Mouse (Mus musculus): Measurements from ENCODE around the gene Stxbp4. TPM values are rescaled to one million over a fixed set of nuclear protein-coding genes. Genes with fewer than 3 reads are reported as not detected.
A peak's percentile ranks its signal among the peaks of the same experiment; 100 is the strongest.

The Stxbp4 gene
- polyA plus RNA-seq, 1 experiment = 0.15 TPM

GRCm38 (mm10) chr11:90577057-90577780 lies 60.7 kb downstream of the Stxbp4 start:
- Histone ChIP-seq H3K36me3 (replicated peaks; ENCODE audit: low read length) (peaks cover 29% of the 10 kb centered on the region), H3K27me3 (replicated peaks) (no peaks in the 10 kb centered on the region), H3K4me1 (no peaks in the 10 kb centered on the region; the same call in 1 of the 2 replicates), H3K4me3 (replicated peaks) (no peak overlapping the region), H3K9me3 (no peaks in the 10 kb centered on the region)
- TF ChIP-seq FLI1 (IDR thresholded peaks at IDR 0.05; ENCODE audit: low read length) = no peak
- TF ChIP-seq GATA1 (IDR thresholded peaks at IDR 0.05; ENCODE audit: borderline replicate concordance, low read length) = no peak

- no peaks in the 10 kb centered on the region for H3K9me3 ChIP-seq
Measured at GRCm38 (mm10) chr11:90576282-90576972, 61.5 kb downstream of the Stxbp4 start.

GRCm38 (mm10) chr11:90575491-90576048 lies 62.3 kb downstream of the Stxbp4 start:
- H3K4me1 ChIP-seq = no peaks in the 10 kb centered on the region; the same call in 1 of the 2 replicates
- no peak overlapping the region for H3K4me3 ChIP-seq (replicated peaks)
- H3K9me3 ChIP-seq = no peaks in the 10 kb centered on the region
- no peak for TF ChIP-seq GATA1 (IDR thresholded peaks at IDR 0.05; ENCODE audit: borderline replicate concordance, low read length)
- TF ChIP-seq FLI1 (IDR thresholded peaks at IDR 0.05; ENCODE audit: low read length) = no peak
- H3K27me3 ChIP-seq (replicated peaks) = no peaks in the 10 kb centered on the region
- H3K36me3 ChIP-seq (replicated peaks; ENCODE audit: low read length) = peaks cover 34% of the 10 kb centered on the region

More at GRCm38 (mm10) chr11:90576282-90576972, 61.5 kb downstream of the Stxbp4 start:
- peak overlapping the region; percentile 23 for H3K4me3 ChIP-seq (replicated peaks)
- H3K4me1 ChIP-seq = no peaks in the 10 kb centered on the region; the same call in 1 of the 2 replicates
- TF ChIP-seq FLI1 (IDR thresholded peaks at IDR 0.05; ENCODE audit: low read length) (no peak), GATA1 (IDR thresholded peaks at IDR 0.05; ENCODE audit: borderline replicate concordance, low read length) (no peak)
- H3K36me3 ChIP-seq (replicated peaks; ENCODE audit: low read length) = peaks cover 29% of the 10 kb centered on the region
- no peaks in the 10 kb centered on the region for H3K27me3 ChIP-seq (replicated peaks)

- H3K36me3 ChIP-seq (replicated peaks; ENCODE audit: low read length) = peaks cover 40% of the 10 kb centered on the region
- H3K4me3 ChIP-seq (replicated peaks) = no peak overlapping the region
- no peaks in the 10 kb centered on the region for H3K9me3 ChIP-seq
- TF ChIP-seq FLI1 (IDR thresholded peaks at IDR 0.05; ENCODE audit: low read length) = no peak
- no peak for TF ChIP-seq GATA1 (IDR thresholded peaks at IDR 0.05; ENCODE audit: borderline replicate concordance, low read length)
- H3K4me1 ChIP-seq = no peaks in the 10 kb centered on the region
- no peaks in the 10 kb centered on the region for H3K27me3 ChIP-seq (replicated peaks)
Measured at GRCm38 (mm10) chr11:90570646-90571259, 67.1 kb downstream of the Stxbp4 start.

- Histone ChIP-seq H3K4me3 (replicated peaks) (peak overlapping the region; percentile 59), H3K4me1 (peaks cover 25% of the 10 kb centered on the region), H3K27me3 (replicated peaks) (no peaks in the 10 kb centered on the region), H3K9me3 (no peaks in the 10 kb centered on the region), H3K36me3 (replicated peaks; ENCODE audit: low read length) (peaks cover 4% of the 10 kb centered on the region)
- TF ChIP-seq GATA1 (IDR thresholded peaks at IDR 0.05; ENCODE audit: borderline replicate concordance, low read length) = no peak
- no peak for TF ChIP-seq FLI1 (IDR thresholded peaks at IDR 0.05; ENCODE audit: low read length)
Measured at GRCm38 (mm10) chr11:90558359-90559047, 79.4 kb downstream of the Stxbp4 start.

GRCm38 (mm10) chr11:90556517-90556916 lies 81.4 kb downstream of the Stxbp4 start:
- Histone ChIP-seq H3K4me3 (replicated peaks) (no peak overlapping the region), H3K4me1 (peaks cover 32% of the 10 kb centered on the region), H3K36me3 (replicated peaks; ENCODE audit: low read length) (peaks cover 5% of the 10 kb centered on the region), H3K9me3 (no peaks in the 10 kb centered on the region), H3K27me3 (replicated peaks) (no peaks in the 10 kb centered on the region)
- TF ChIP-seq GATA1 (IDR thresholded peaks at IDR 0.05; ENCODE audit: borderline replicate concordance, low read length) = no peak
- no peak for TF ChIP-seq FLI1 (IDR thresholded peaks at IDR 0.05; ENCODE audit: low read length)

GRCm38 (mm10) chr11:90553963-90554362 lies 83.9 kb downstream of the Stxbp4 start:
- Histone ChIP-seq H3K9me3 (no peaks in the 10 kb centered on the region), H3K27me3 (replicated peaks) (no peaks in the 10 kb centered on the region), H3K4me1 (peaks cover 32% of the 10 kb centered on the region), H3K4me3 (replicated peaks) (no peak overlapping the region), H3K36me3 (replicated peaks; ENCODE audit: low read length) (peaks cover 2% of the 10 kb centered on the region)
- no peak for TF ChIP-seq GATA1 (IDR thresholded peaks at IDR 0.05; ENCODE audit: borderline replicate concordance, low read length)
- no peak for TF ChIP-seq FLI1 (IDR thresholded peaks at IDR 0.05; ENCODE audit: low read length)

GRCm38 (mm10) chr11:90552303-90553201 lies 85.3 kb downstream of the Stxbp4 start:
- Histone ChIP-seq H3K36me3 (replicated peaks; ENCODE audit: low read length) (peaks cover 7% of the 10 kb centered on the region), H3K9me3 (no peaks in the 10 kb centered on the region), H3K4me3 (replicated peaks) (no peak overlapping the region), H3K27me3 (replicated peaks) (no peaks in the 10 kb centered on the region), H3K4me1 (peaks cover 21% of the 10 kb centered on the region)
- TF ChIP-seq FLI1 (IDR thresholded peaks at IDR 0.05; ENCODE audit: low read length) = no peak
- TF ChIP-seq GATA1 (IDR thresholded peaks at IDR 0.05; ENCODE audit: borderline replicate concordance, low read length) = no peak
